Mouse (Mus musculus) brain, embryonic 14.5 days (tissue): Measurements from ENCODE around the gene Plppr5.

ENCODE experiments used
- CTCF ChIP-seq: fragments of 200-500 bp; IDR thresholded peaks from 2 replicates; pipeline ENCODE4 v1.5.1; 2012; ENCODE audit warnings: inconsistent platforms, mild to moderate bottlenecking, moderate library complexity, borderline replicate concordance; ENCODE audit not compliant: insufficient read depth, insufficient read length; ENCODE audit errors: extremely low read depth
- POLR2A ChIP-seq: fragments of 200-500 bp; IDR thresholded peaks from 2 replicates; pipeline ENCODE4 v1.6.1; 2012; ENCODE audit warnings: mild to moderate bottlenecking, inconsistent platforms, borderline replicate concordance; ENCODE audit not compliant: poor library complexity, insufficient read depth, insufficient read length, severe bottlenecking; ENCODE audit errors: extremely low read depth

- TF ChIP-seq CTCF (no peak), POLR2A (no peak)
Measured at GRCm38 (mm10) chr3:117556972-117557371, 17.7 kb upstream of the Plppr5 start.
